Mouse (Mus musculus): ENCODE data around the gene Tspan17.

GRCm38 (mm10) chr13:54749864-54750411, 39.2 kb upstream of the Tspan17 start, which contains the start of gene Gprin1:
- no peak for TF ChIP-seq CTCF (IDR thresholded peaks at IDR 0.05; ENCODE audit: borderline replicate concordance, extremely low read depth, insufficient read depth, insufficient read length)
- peak; percentile 32; the same call in 1 of the 2 replicates for TF ChIP-seq POLR2A (IDR thresholded peaks at IDR 0.05; ENCODE audit: borderline replicate concordance, extremely low read depth, insufficient read depth, insufficient read length, poor library complexity, severe bottlenecking)
